Mouse (Mus musculus): ENCODE results near the gene Prss2. TPM values are rescaled to one million over a fixed set of nuclear protein-coding genes. Genes with fewer than 3 reads are reported as not detected.
"Not testable (repeated sequence)": the region's sequence is repeated elsewhere in the genome, so short reads cannot be mapped to it uniquely, and the experiment has no call there.

Gene Prss2
- polyA plus RNA-seq, 1 experiment from 2014 or later = not detected

DNA sequence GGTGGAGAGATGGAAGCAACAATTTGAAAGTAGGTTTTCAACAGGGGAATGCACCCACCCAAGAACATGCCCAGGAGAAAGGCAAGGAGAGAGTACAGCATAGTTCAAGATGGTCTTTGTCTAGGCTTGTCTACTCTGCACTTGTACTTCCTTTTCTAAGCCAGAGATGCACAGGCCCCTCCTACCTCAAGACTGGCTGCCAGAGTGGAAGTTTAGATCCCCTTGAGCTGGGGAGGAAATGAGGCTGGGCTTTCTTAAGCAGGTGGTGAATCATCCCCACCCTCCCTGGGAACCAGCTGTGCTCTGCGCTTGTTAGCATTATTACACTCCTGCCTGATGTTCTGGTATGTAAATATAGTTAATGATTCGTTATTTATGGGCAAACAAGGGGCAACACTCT, 36.7 kb downstream of the Prss2 start:
- Histone ChIP-seq H3K27me3 (no peaks in the 10 kb centered on the region), H3K4me1 (no peaks in the 10 kb centered on the region), H3K27ac (no peak overlapping the region), H3K9me3 (no peaks in the 10 kb centered on the region), H3K36me3 (no peaks in the 10 kb centered on the region), H3K9ac (no peak overlapping the region), H3K4me2 (no peak overlapping the region), H3K4me3 (no peak overlapping the region)
- 46% methylated on average over 2 of the region's 2 CpGs for WGBS
- ATAC-seq (ENCODE audit: borderline replicate concordance, extremely low read depth, low FRiP score, low TSS enrichment) = no peak

DNA sequence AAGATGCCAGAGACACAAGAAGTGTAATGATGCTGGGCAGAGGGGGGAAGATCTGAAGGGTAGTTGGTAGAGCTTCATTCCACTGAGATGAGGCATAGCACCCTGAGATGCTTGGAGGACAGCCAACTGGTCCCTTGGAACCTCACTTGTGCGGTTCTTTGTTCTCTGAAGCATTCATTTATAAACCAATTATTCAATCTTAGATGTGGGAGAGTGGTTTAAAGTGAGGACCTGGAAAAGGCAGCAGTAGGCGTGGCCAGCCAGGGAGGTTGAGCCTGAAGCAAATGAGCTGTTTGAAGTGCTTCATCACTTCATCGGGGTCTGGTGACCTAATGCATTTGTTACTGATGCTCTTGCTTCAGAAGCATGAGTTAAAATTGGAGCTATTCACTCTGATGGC, 37.7 kb downstream of the Prss2 start:
- no peaks in the 10 kb centered on the region for H3K9me3 ChIP-seq
- no peak for ATAC-seq (ENCODE audit: borderline replicate concordance, extremely low read depth, low FRiP score, low TSS enrichment)
- no peak overlapping the region for H3K4me3 ChIP-seq
- H3K27ac ChIP-seq = no peak overlapping the region
- H3K36me3 ChIP-seq = no peaks in the 10 kb centered on the region
- WGBS = 49% methylated on average over 3 of the region's 3 CpGs
- no peak overlapping the region for H3K9ac ChIP-seq
- H3K27me3 ChIP-seq = no peaks in the 10 kb centered on the region
- no peaks in the 10 kb centered on the region for H3K4me1 ChIP-seq
- no peak overlapping the region for H3K4me2 ChIP-seq

DNA sequence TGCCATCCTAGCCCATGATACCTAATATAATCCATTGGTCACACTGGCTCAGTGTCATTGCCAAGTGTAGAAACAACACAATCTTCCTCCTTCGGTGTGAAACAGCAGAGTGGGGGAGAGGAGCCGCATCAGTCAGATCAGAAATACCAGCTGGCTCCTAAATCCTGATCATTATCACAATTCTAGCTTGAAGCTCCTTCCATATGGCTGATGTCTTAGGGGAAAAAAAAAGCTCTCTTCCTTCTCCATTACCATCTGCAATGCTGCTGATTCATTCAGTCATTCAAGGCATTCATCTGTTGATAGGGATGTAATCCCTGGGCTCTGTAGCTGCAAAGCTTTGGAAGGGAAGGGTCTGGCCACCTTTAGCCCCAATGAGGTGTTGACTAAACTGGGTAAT, 38.7 kb downstream of the Prss2 start:
- ATAC-seq (ENCODE audit: borderline replicate concordance, extremely low read depth, low FRiP score, low TSS enrichment) = no peak
- H3K36me3 ChIP-seq = no peaks in the 10 kb centered on the region
- H3K4me2 ChIP-seq = no peak overlapping the region
- no peaks in the 10 kb centered on the region for H3K27me3 ChIP-seq
- no peaks in the 10 kb centered on the region for H3K4me1 ChIP-seq
- H3K9ac ChIP-seq = no peak overlapping the region
- no peak overlapping the region for H3K4me3 ChIP-seq
- no peaks in the 10 kb centered on the region for H3K9me3 ChIP-seq
- WGBS = 82% methylated on average over 2 of the region's 2 CpGs
- H3K27ac ChIP-seq = no peak overlapping the region

DNA sequence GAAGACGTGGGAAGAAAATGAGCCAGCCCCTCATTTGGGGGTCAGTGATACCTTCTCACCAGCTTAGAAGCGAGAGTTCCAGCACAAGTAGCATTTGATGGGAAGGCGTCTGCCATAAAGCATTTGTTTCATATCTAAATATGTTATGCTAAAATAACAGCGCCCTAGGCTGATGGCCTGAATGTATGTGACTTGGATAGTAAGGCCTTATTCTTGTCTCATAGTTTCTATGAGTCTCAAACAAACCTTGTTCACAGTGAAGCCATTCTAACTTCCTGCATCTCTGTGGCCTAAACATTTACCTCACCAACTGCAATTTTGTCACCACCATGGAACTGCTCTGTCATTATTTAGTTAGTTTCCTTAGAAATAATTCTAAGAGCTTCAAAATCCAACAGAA, 41.0 kb downstream of the Prss2 start:
- H3K4me3 ChIP-seq = 0 out of 2 replicates have a peak overlapping the region, but pooled peaks have one; percentile 14
- no peak overlapping the region for H3K9ac ChIP-seq
- no peak for ATAC-seq (ENCODE audit: borderline replicate concordance, extremely low read depth, low FRiP score, low TSS enrichment)
- no peaks in the 10 kb centered on the region for H3K4me1 ChIP-seq
- H3K27ac ChIP-seq = no peak overlapping the region
- H3K27me3 ChIP-seq = no peaks in the 10 kb centered on the region
- 80% methylated on average over 4 of the region's 4 CpGs for WGBS
- H3K9me3 ChIP-seq = no peaks in the 10 kb centered on the region
- H3K36me3 ChIP-seq = no peaks in the 10 kb centered on the region
- H3K4me2 ChIP-seq = peak overlapping the region; percentile 21; the same call in 1 of the 2 replicates

DNA sequence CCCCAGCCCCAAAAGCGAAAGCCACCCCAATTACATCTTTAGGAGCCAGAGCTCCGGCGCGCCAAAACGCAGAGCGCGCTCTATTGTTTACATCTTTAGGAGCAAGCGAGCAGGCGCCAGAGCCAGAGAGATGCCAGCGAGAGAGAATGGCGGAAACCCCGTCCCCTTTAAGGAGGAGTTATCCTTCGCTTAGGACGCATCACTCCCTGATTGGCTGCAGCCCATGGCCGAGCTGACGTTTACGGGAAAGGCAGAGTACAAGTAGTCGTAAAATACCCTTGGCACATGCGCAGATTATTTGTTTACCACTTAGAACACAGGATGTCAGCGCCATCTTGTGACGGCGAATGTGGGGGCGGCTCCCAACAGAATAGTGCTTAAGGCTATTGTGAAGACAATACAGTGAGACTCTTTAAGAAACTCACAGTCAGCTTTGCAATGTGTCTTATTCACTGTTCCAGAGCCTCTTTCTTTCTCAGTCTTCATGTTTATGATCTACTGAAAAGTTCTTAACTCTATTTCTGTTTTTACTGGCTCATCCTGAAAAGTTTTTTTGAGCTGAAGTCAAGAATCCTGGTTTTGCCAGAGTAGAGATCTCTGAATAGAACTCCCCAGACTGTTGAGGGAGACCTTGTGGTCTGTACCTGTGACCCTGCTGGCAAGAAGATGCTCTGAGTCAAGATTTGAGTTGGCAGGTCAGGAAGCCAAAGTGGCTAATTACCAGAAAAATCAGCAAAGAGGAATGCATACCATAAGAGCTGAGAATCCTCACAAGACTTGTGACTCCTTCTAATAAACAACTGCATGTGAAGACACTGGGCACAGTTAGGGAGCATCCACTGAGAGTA, 41.7 kb downstream of the Prss2 start:
- H3K27me3 ChIP-seq; H3K9ac ChIP-seq; H3K27ac ChIP-seq; H3K4me3 ChIP-seq; H3K36me3 ChIP-seq; ATAC-seq (ENCODE audit: borderline replicate concordance, extremely low read depth, low FRiP score, low TSS enrichment); H3K9me3 ChIP-seq; H3K4me2 ChIP-seq; H3K4me1 ChIP-seq: not testable (repeated sequence)
- WGBS = 62% methylated on average over 5 of the region's 23 CpGs

DNA sequence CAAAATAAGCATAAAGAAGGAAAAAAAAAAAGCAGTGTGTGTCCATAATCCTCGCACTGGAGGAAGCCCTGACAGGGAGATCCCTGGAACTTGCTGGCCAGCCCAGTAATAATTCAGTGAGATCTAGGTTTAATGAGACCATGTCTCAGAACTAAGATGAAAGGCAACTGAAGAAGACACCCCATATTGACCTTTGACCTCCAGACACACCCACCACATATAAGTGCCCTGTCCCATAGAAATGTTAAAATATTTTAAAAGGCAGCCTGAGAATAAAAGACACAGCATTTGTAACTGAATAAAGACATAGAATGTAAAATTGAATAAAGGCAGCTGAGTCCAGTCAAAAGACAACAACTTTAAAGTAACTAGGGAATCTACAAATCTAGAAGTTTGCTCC, 43.7 kb downstream of the Prss2 start:
- 78% methylated on average over 1 of the region's 1 CpGs for WGBS
- Histone ChIP-seq H3K36me3 (no peaks in the 10 kb centered on the region), H3K9ac (no peak overlapping the region), H3K4me3 (no peak overlapping the region), H3K4me1 (no peaks in the 10 kb centered on the region), H3K27me3 (no peaks in the 10 kb centered on the region), H3K27ac (no peak overlapping the region), H3K4me2 (no peak overlapping the region), H3K9me3 (no peaks in the 10 kb centered on the region)
- no peak for ATAC-seq (ENCODE audit: borderline replicate concordance, extremely low read depth, low FRiP score, low TSS enrichment)

DNA sequence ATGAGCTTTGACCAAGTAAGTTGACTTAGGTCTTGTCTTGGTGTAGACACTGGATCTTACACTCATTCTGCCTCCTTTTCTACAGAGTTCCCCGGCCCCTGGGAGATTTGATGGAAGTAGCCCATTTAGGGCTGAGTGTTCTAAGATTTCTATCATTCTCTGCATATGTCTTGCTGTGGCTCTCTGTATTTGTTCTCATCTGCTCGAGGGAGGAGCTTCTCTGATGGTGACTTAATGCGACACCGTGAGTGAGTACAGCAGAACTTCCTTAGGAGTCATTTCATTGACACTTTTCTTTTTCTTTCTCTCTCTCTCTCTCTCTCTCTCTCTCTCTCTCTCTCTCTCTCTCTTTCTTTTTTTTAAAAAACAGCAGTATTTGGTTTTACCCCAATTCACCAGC, 45.4 kb downstream of the Prss2 start:
- Histone ChIP-seq H3K9me3 (no peaks in the 10 kb centered on the region), H3K9ac (no peak overlapping the region), H3K4me2 (no peak overlapping the region), H3K4me3 (no peak overlapping the region), H3K27me3 (no peaks in the 10 kb centered on the region), H3K36me3 (no peaks in the 10 kb centered on the region), H3K4me1 (no peaks in the 10 kb centered on the region), H3K27ac (no peak overlapping the region)
- WGBS = 81% methylated on average over 4 of the region's 4 CpGs
- ATAC-seq (ENCODE audit: borderline replicate concordance, extremely low read depth, low FRiP score, low TSS enrichment) = no peak

DNA sequence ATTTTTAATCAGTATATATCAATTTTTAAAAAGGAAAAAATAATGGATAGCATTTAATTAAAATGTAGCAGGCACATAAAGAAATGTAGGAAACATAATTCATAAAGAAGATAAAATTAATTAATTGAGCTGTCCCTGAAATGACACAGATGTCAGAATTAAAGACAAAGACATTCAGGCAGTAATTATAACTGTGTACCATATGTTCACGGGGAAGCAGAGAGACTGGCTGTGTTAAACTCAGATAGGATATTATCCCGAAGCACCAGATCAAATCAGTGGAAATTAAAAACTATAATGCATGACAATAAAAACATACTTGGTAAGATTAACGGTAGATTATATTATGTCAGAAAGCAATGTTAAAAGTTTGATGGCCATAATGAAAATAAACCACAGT, 47.5 kb downstream of the Prss2 start:
- Histone ChIP-seq H3K27ac (no peak overlapping the region), H3K36me3 (no peaks in the 10 kb centered on the region), H3K4me3 (no peak overlapping the region), H3K27me3 (no peaks in the 10 kb centered on the region), H3K4me2 (no peak overlapping the region), H3K4me1 (no peaks in the 10 kb centered on the region), H3K9me3 (no peaks in the 10 kb centered on the region), H3K9ac (no peak overlapping the region)
- ATAC-seq (ENCODE audit: borderline replicate concordance, extremely low read depth, low FRiP score, low TSS enrichment) = no peak
- WGBS = 73% methylated on average over 3 of the region's 3 CpGs

Other genes with a start within 250 kb of the Prss2 start
- gene Try4, start 219.5 kb upstream of the Prss2 start, polyA plus RNA-seq (2015; fragmentation: Nextera tagmentation; extraction: Ambion mirVana) = 0.23 TPM in 1 of 2 replicates, not detected in the other
- 0.33 TPM in 1 of 2 replicates, not detected in the other for gene Try5, start 204.9 kb upstream of the Prss2 start, polyA plus RNA-seq (2015; fragmentation: Nextera tagmentation; extraction: Ambion mirVana)
- gene Try10, start 167.7 kb upstream of the Prss2 start, polyA plus RNA-seq (2015; fragmentation: Nextera tagmentation; extraction: Ambion mirVana) = 1.2 TPM in 1 of 2 replicates, not detected in the other
- gene Prss3, start 144.1 kb upstream of the Prss2 start, polyA plus RNA-seq (2015; fragmentation: Nextera tagmentation; extraction: Ambion mirVana) = 0.76 TPM in 1 of 2 replicates, not detected in the other
- gene Gm5771, start 129.4 kb upstream of the Prss2 start, polyA plus RNA-seq (2015; fragmentation: Nextera tagmentation; extraction: Ambion mirVana) = 0.50 TPM in 1 of 2 replicates, not detected in the other
- 0.29 TPM in 1 of 2 replicates, not detected in the other for gene Gm10334, start 75.6 kb upstream of the Prss2 start, polyA plus RNA-seq (2015; fragmentation: Nextera tagmentation; extraction: Ambion mirVana)
- gene Prss1, start 62.9 kb upstream of the Prss2 start, polyA plus RNA-seq (2015; fragmentation: Nextera tagmentation; extraction: Ambion mirVana) = 2.0 TPM in 1 of 2 replicates, not detected in the other
- gene Ephb6, start 83.7 kb downstream of the Prss2 start, polyA plus RNA-seq (2015; fragmentation: Nextera tagmentation; extraction: Ambion mirVana) = 10.4 and 14.5 TPM in 2 replicates
- 1.8 and 2.3 TPM in 2 replicates for gene Trpv6, start 114.6 kb downstream of the Prss2 start, polyA plus RNA-seq (2015; fragmentation: Nextera tagmentation; extraction: Ambion mirVana)
- gene Trpv5, start 159.0 kb downstream of the Prss2 start, polyA plus RNA-seq (2015; fragmentation: Nextera tagmentation; extraction: Ambion mirVana) = not detected in 2 replicates
- not detected in 2 replicates for gene Llcfc1, start 162.6 kb downstream of the Prss2 start, polyA plus RNA-seq (2015; fragmentation: Nextera tagmentation; extraction: Ambion mirVana)
- 2.7 and 3.3 TPM in 2 replicates for gene Kel, start 182.6 kb downstream of the Prss2 start, polyA plus RNA-seq (2015; fragmentation: Nextera tagmentation; extraction: Ambion mirVana)